Mouse (Mus musculus) liver, postnatal 0 days (tissue): ENCODE measurements at regions not wholly inside any gene's neighbourhood (a gene's known extent, or its start where the extent isn't known, plus 50 kb on each side); places are given as distances from the start of the nearest gene placed in this dataset.

Experiments
- ATAC-seq: fragments of 200-750 bp; cut with Nextera tagmentation; 2 replicates; pipeline ENCODE4 v1.8.0; 2017; ENCODE audit warnings: mild to moderate bottlenecking, moderate library complexity
- DNase-seq: peaks from one replicate; pipeline ENCODE4 v3.0.0-alpha.2; 2016
- H3K27ac ChIP-seq: fragments of 300-500 bp; sonication (generic); 2 replicates; pipeline ENCODE4 v1.5.1; 2014; ENCODE audit warnings: antibody characterized with exemption, moderate library complexity, mild to moderate bottlenecking, low read depth
- H3K27me3 ChIP-seq: fragments of 300-500 bp; sonication (generic); 2 replicates; pipeline ENCODE4 v1.6.1; 2014; ENCODE audit warnings: low read length, control low read depth, mixed read lengths; ENCODE audit not compliant: insufficient read depth
- H3K36me3 ChIP-seq: fragments of 300-500 bp; sonication (generic); replicated peaks from 2 replicates; pipeline ENCODE4 v1.6.1; 2014; ENCODE audit warnings: mild to moderate bottlenecking, control low read depth, low read length, moderate library complexity, mixed read lengths; ENCODE audit not compliant: insufficient read depth
- H3K4me1 ChIP-seq: fragments of 300-500 bp; sonication (generic); 2 replicates; pipeline ENCODE4 v1.6.1; 2014; ENCODE audit warnings: antibody characterized with exemption, mild to moderate bottlenecking, control low read depth; ENCODE audit not compliant: insufficient read depth
- H3K4me2 ChIP-seq: fragments of 300-500 bp; sonication (generic); 2 replicates; pipeline ENCODE4 v1.6.1; 2014; ENCODE audit warnings: low read depth, mild to moderate bottlenecking, low read length, moderate library complexity, mixed read lengths
- H3K4me3 ChIP-seq: fragments of 300-500 bp; sonication (generic); 2 replicates; pipeline ENCODE4 v1.5.1; 2014; ENCODE audit warnings: low read depth, low read length
- H3K9ac ChIP-seq: fragments of 300-500 bp; sonication (generic); replicated peaks from 2 replicates; pipeline ENCODE4 v1.6.1; 2014; ENCODE audit warnings: mild to moderate bottlenecking, moderate library complexity
- H3K9me3 ChIP-seq: fragments of 300-500 bp; sonication (generic); 2 replicates; pipeline ENCODE4 v1.6.1; 2016; ENCODE audit warnings: mild to moderate bottlenecking, control low read depth, low read length, mixed read lengths
- CTCF ChIP-seq: sonication (generic); IDR thresholded peaks from 2 replicates; pipeline ENCODE4 v1.5.1; 2016; ENCODE audit warnings: antibody characterized with exemption, low read depth
- EP300 ChIP-seq: IDR thresholded peaks from 2 replicates; pipeline ENCODE4 v1.6.1; 2016; ENCODE audit warnings: antibody characterized with exemption, low read depth, mild to moderate bottlenecking
- WGBS: fragments of 180-500 bp; shearing (Covaris S2); extraction: QIAGEN DNeasy Blood & Tissue Kit; methylation state at CpG from one replicate; pipeline ENCODE4 v1.1.7; 2014; ENCODE audit not compliant: insufficient replicate concordance; 5-methylcytosine and 5-hydroxymethylcytosine counted together

DNA sequence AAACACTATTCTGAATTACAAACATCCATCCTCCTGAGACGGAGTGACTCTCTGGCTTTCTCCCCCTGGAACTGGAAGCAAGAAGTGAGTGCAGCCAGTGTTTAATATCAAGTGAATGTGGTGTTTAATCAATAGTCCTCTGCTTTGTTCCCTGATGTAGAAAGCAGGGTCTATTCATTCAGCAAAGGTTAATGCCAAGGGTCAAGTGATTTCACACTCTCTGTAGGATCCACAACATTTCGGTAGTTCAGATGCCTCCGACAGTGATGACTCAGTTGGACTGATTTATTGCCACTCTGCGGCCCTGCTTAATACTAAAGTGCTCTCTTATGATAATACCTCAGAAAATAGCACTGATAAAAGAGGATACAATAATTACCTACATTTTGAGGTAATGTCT, 235.6 kb upstream of the Arrdc3 start:
- TF ChIP-seq CTCF (no peak), EP300 (no peak)
- H3K4me2 ChIP-seq, result no peak overlapping the region
- H3K4me3 ChIP-seq, result no peak overlapping the region
- H3K36me3 ChIP-seq, result no peaks in the 10 kb centered on the region
- no peak overlapping the region for H3K27ac ChIP-seq
- no peak for ATAC-seq
- no peak for DNase-seq
- H3K27me3 ChIP-seq, result no peaks in the 10 kb centered on the region
- H3K4me1 ChIP-seq, result no peaks in the 10 kb centered on the region
- H3K9me3 ChIP-seq, result no peaks in the 10 kb centered on the region
- WGBS, result 69% methylated on average over 4 of the region's 4 CpGs
- H3K9ac ChIP-seq, result no peak overlapping the region

GRCm38 (mm10) chr13:80652967-80653539, 230.1 kb upstream of the Arrdc3 start:
- DNase-seq (no peak), ATAC-seq (no peak)
- Histone ChIP-seq H3K9me3 (no peaks in the 10 kb centered on the region), H3K4me2 (no peak overlapping the region), H3K27ac (no peak overlapping the region), H3K4me1 (no peaks in the 10 kb centered on the region), H3K36me3 (no peaks in the 10 kb centered on the region), H3K27me3 (no peaks in the 10 kb centered on the region), H3K4me3 (no peak overlapping the region), H3K9ac (no peak overlapping the region)
- WGBS, result 83% methylated on average over 8 of the region's 8 CpGs
- no peak for TF ChIP-seq EP300

- Histone ChIP-seq H3K27me3 (no peaks in the 10 kb centered on the region), H3K9me3 (no peaks in the 10 kb centered on the region), H3K36me3 (no peaks in the 10 kb centered on the region), H3K27ac (no peak overlapping the region), H3K4me2 (no peak overlapping the region), H3K4me1 (no peaks in the 10 kb centered on the region), H3K9ac (no peak overlapping the region), H3K4me3 (no peak overlapping the region)
- TF ChIP-seq EP300 (no peak), CTCF (no peak)
- WGBS, result 64% methylated on average over 3 of the region's 3 CpGs
- ATAC-seq (no peak), DNase-seq (no peak)
These were observed 216.9 kb upstream of the Arrdc3 start for GRCm38 (mm10) chr13:80666186-80666713.

- Histone ChIP-seq H3K27me3 (no peaks in the 10 kb centered on the region), H3K4me2 (no peak overlapping the region), H3K4me1 (no peaks in the 10 kb centered on the region), H3K9me3 (no peaks in the 10 kb centered on the region), H3K9ac (no peak overlapping the region), H3K27ac (no peak overlapping the region), H3K4me3 (no peak overlapping the region), H3K36me3 (no peaks in the 10 kb centered on the region)
- TF ChIP-seq EP300 (no peak), CTCF (no peak)
- ATAC-seq, result no peak
- no peak for DNase-seq
These were observed 193.3 kb upstream of the Arrdc3 start for GRCm38 (mm10) chr13:80689871-80690270.

GRCm38 (mm10) chr13:80690654-80691386, 192.4 kb upstream of the Arrdc3 start:
- no peak for DNase-seq
- Histone ChIP-seq H3K27me3 (no peaks in the 10 kb centered on the region), H3K4me1 (no peaks in the 10 kb centered on the region), H3K4me3 (no peak overlapping the region), H3K4me2 (no peak overlapping the region), H3K9me3 (no peaks in the 10 kb centered on the region), H3K9ac (no peak overlapping the region), H3K36me3 (no peaks in the 10 kb centered on the region), H3K27ac (no peak overlapping the region)
- TF ChIP-seq CTCF (no peak), EP300 (no peak)
- ATAC-seq, result no peak
- 44% methylated on average over 4 of the region's 4 CpGs for WGBS

- ATAC-seq (no peak), DNase-seq (no peak)
- H3K4me1 ChIP-seq, result no peaks in the 10 kb centered on the region
- no peak for TF ChIP-seq EP300
- TF ChIP-seq CTCF, result no peak
- no peaks in the 10 kb centered on the region for H3K9me3 ChIP-seq
- no peak overlapping the region for H3K4me2 ChIP-seq
- no peaks in the 10 kb centered on the region for H3K27me3 ChIP-seq
- no peak overlapping the region for H3K9ac ChIP-seq
- no peak overlapping the region for H3K27ac ChIP-seq
- H3K36me3 ChIP-seq, result no peaks in the 10 kb centered on the region
- no peak overlapping the region for H3K4me3 ChIP-seq
- 50% methylated on average over 1 of the region's 1 CpGs for WGBS
These were observed 187.5 kb upstream of the Arrdc3 start for GRCm38 (mm10) chr13:80695549-80696150.
